Mouse (Mus musculus) CH12.LX (cell line): Measurements from ENCODE around the gene Gys2. TPM values are rescaled to one million over a fixed set of nuclear protein-coding genes. Genes with fewer than 3 reads are reported as not detected.
A peak's percentile ranks its signal among the peaks of the same experiment; 100 is the strongest.

Experiments
- DNase-seq: peaks from one replicate; pipeline ENCODE4 v3.0.0-alpha.2; 2013; ENCODE audit errors: extremely low read depth
- H3K27ac ChIP-seq: 2 replicates; pipeline ENCODE4 v1.5.1; 2012; ENCODE audit warnings: low read depth, mild to moderate bottlenecking, control low read depth, moderate library complexity; ENCODE audit not compliant: insufficient read depth
- H3K27me3 ChIP-seq: replicated peaks from 2 replicates; pipeline ENCODE3; 2012; ENCODE audit warnings: inconsistent platforms
- H3K36me3 ChIP-seq, 2 experiments: replicated peaks in 1 of 2; 2 replicates each; pipeline versions ENCODE3 to v1.6.1; 2012; ENCODE audit warnings: inconsistent platforms in 1 of 2, low read length in 1 of 2, mild to moderate bottlenecking in 1 of 2, mixed read lengths in 1 of 2, moderate library complexity in 1 of 2; ENCODE audit not compliant: control insufficient read depth in 1 of 2, insufficient read depth in 1 of 2
- H3K4me1 ChIP-seq, 2 experiments: 2 replicates each; pipeline ENCODE4 v1.6.1; 2012; ENCODE audit warnings: inconsistent platforms in 1 of 2, moderate library complexity in 1 of 2; ENCODE audit not compliant: insufficient read depth in 2 of 2, control insufficient read depth in 1 of 2
- H3K4me2 ChIP-seq: 2 replicates; pipeline ENCODE4 v1.6.1; 2012; ENCODE audit warnings: low read depth, mild to moderate bottlenecking, control low read depth; ENCODE audit not compliant: poor library complexity, insufficient read depth, severe bottlenecking
- H3K4me3 ChIP-seq, 3 experiments: fragments of 150-350 bp in 1 of 3; sonication (generic) in 1 of 3; replicated peaks in 1 of 3; 2 replicates each; pipeline versions ENCODE3 to v1.5.1; 2011 to 2012; ENCODE audit warnings: low read depth in 2 of 3, low read length in 2 of 3, mild to moderate bottlenecking in 2 of 3, moderate library complexity in 2 of 3, control low read depth in 1 of 3, improper control_type of control experiment in 1 of 3, inconsistent platforms in 1 of 3, mixed read lengths in 1 of 3; ENCODE audit not compliant: poor library complexity in 1 of 3
- H3K79me2 ChIP-seq: replicated peaks from 2 replicates; pipeline ENCODE4 v1.6.1; 2012; ENCODE audit warnings: mild to moderate bottlenecking, moderate library complexity; ENCODE audit not compliant: control insufficient read depth, poor library complexity, insufficient read depth, severe bottlenecking; ENCODE audit errors: extremely low read depth
- H3K9ac ChIP-seq: 2 replicates; pipeline ENCODE4 v1.6.1; 2012; ENCODE audit warnings: low read depth, mild to moderate bottlenecking, control low read depth, moderate library complexity; ENCODE audit not compliant: insufficient read depth
- H3K9me3 ChIP-seq: replicated peaks from 2 replicates; pipeline ENCODE3; 2012; ENCODE audit warnings: low read length, inconsistent platforms, mixed read lengths
- CHD1 ChIP-seq: IDR thresholded peaks from 2 replicates; pipeline ENCODE4 v1.6.1; 2012; ENCODE audit warnings: low read depth, low read length, improper control_type of control experiment, inconsistent platforms
- E2F4 ChIP-seq: IDR thresholded peaks from 2 replicates; pipeline ENCODE4 v1.6.1; 2011; ENCODE audit warnings: low read depth, low read length, improper control_type of control experiment; ENCODE audit not compliant: insufficient replicate concordance
- ELF1 ChIP-seq: IDR thresholded peaks from 2 replicates; pipeline ENCODE4 v1.6.1; 2014; ENCODE audit warnings: low read depth, mild to moderate bottlenecking, inconsistent platforms, low read length, improper control_type of control experiment
- ETS1 ChIP-seq: conservative IDR thresholded peaks from 2 replicates; pipeline ENCODE4 v1.6.1; 2012; ENCODE audit warnings: low read depth, mild to moderate bottlenecking, inconsistent platforms, low read length, improper control_type of control experiment, moderate library complexity
- JUN ChIP-seq: IDR thresholded peaks from 2 replicates; pipeline ENCODE4 v1.6.1; 2011; ENCODE audit warnings: low read depth, mild to moderate bottlenecking, low read length, improper control_type of control experiment, moderate library complexity; ENCODE audit not compliant: insufficient read depth
- JUND ChIP-seq: conservative IDR thresholded peaks from 2 replicates; pipeline ENCODE4 v1.6.1; 2011; ENCODE audit warnings: low read depth, low read length, improper control_type of control experiment
- MAFK ChIP-seq: IDR thresholded peaks from 2 replicates; pipeline ENCODE4 v1.6.1; 2011; ENCODE audit warnings: low read length, improper control_type of control experiment; ENCODE audit not compliant: insufficient replicate concordance
- MAX ChIP-seq: IDR thresholded peaks from 2 replicates; pipeline ENCODE4 v1.6.1; 2011; ENCODE audit warnings: low read length, improper control_type of control experiment
- MAZ ChIP-seq: IDR thresholded peaks from 2 replicates; pipeline ENCODE4 v1.6.1; 2012; ENCODE audit warnings: low read depth, mild to moderate bottlenecking, inconsistent platforms, low read length, improper control_type of control experiment, moderate library complexity
- MEF2A ChIP-seq: IDR thresholded peaks from 2 replicates; pipeline ENCODE4 v1.6.1; 2014; ENCODE audit warnings: low read depth, mild to moderate bottlenecking, inconsistent platforms, low read length, improper control_type of control experiment, borderline replicate concordance
- MXI1 ChIP-seq: IDR thresholded peaks from 2 replicates; pipeline ENCODE4 v1.6.1; 2011; ENCODE audit warnings: mild to moderate bottlenecking, low read depth, low read length, improper control_type of control experiment
- MYC ChIP-seq: IDR thresholded peaks from 2 replicates; pipeline ENCODE4 v1.6.1; 2011; ENCODE audit warnings: low read depth, mild to moderate bottlenecking, improper control_type of control experiment, low read length
- NRF1 ChIP-seq: IDR thresholded peaks from 2 replicates; pipeline ENCODE4 v1.6.1; 2014; ENCODE audit warnings: low read depth, mild to moderate bottlenecking, inconsistent platforms, low read length, improper control_type of control experiment, moderate library complexity
- POLR2A ChIP-seq: IDR thresholded peaks from 2 replicates; pipeline ENCODE4 v1.6.1; 2011; ENCODE audit warnings: low read depth, mild to moderate bottlenecking, improper control_type of control experiment, low read length
- POLR2AphosphoS2 ChIP-seq: IDR thresholded peaks from 2 replicates; pipeline ENCODE4 v1.6.1; 2011; ENCODE audit warnings: low read depth, low read length, improper control_type of control experiment
- RCOR1 ChIP-seq: conservative IDR thresholded peaks from 2 replicates; pipeline ENCODE4 v1.6.1; 2012; ENCODE audit warnings: low read depth, mild to moderate bottlenecking, inconsistent platforms, low read length, improper control_type of control experiment
- SIN3A ChIP-seq: IDR thresholded peaks from 2 replicates; pipeline ENCODE4 v1.6.1; 2012; ENCODE audit warnings: low read length, improper control_type of control experiment, inconsistent platforms
- ZC3H11A ChIP-seq: IDR thresholded peaks from 2 replicates; pipeline ENCODE4 v1.6.1; 2012; ENCODE audit warnings: low read depth, mild to moderate bottlenecking, inconsistent platforms, low read length, improper control_type of control experiment
- ZMIZ1 ChIP-seq: IDR thresholded peaks from 2 replicates; pipeline ENCODE4 v1.6.1; 2012; ENCODE audit warnings: low read depth, mild to moderate bottlenecking, inconsistent platforms, low read length, improper control_type of control experiment
- ZNF384 ChIP-seq: IDR thresholded peaks from 2 replicates; pipeline ENCODE4 v1.6.1; 2012; ENCODE audit warnings: low read depth, low read length, improper control_type of control experiment, inconsistent platforms
- dilution Hi-C: fragments of 300-500 bp; cut with MboI; formaldehyde crosslinking; loops from 2 replicates; pipeline ENCODE4 v1.14.3; 2020; ENCODE audit warnings: low sequenced_read_pairs; ENCODE audit not compliant: extremely low pct_unique_long_range_greater_than_20kb, extremely low pct_ligation_motif_present
- in situ Hi-C: fragments of 300-500 bp; cut with MboI; formaldehyde crosslinking; loops from 3 replicates; pipeline ENCODE4 v1.14.3; 2019; ENCODE audit warnings: low sequenced_read_pairs, low pct_ligation_motif_present, low pct_unique_long_range_greater_than_20kb, mixed read lengths
- polyA plus RNA-seq: library from polyadenylated mRNA; unstranded; fragments of >175 nt; gene quantifications from 2 replicates; pipeline ENCODE4 v1.2.1, GENCODE M21; 2012; ENCODE audit warnings: low read depth; ENCODE audit not compliant: insufficient read length
- total RNA-seq, 2 experiments: library from RNA; depleted of rRNA; stranded (reverse); fragments of 300-350 nt in 1 of 2; fragments of >200 nt in 1 of 2; gene quantifications; 2 replicates each; pipeline ENCODE4 v1.2.3; 2012 to 2014

Gene Gys2
- total and polyA plus RNA-seq, 3 experiments = not detected

DNA sequence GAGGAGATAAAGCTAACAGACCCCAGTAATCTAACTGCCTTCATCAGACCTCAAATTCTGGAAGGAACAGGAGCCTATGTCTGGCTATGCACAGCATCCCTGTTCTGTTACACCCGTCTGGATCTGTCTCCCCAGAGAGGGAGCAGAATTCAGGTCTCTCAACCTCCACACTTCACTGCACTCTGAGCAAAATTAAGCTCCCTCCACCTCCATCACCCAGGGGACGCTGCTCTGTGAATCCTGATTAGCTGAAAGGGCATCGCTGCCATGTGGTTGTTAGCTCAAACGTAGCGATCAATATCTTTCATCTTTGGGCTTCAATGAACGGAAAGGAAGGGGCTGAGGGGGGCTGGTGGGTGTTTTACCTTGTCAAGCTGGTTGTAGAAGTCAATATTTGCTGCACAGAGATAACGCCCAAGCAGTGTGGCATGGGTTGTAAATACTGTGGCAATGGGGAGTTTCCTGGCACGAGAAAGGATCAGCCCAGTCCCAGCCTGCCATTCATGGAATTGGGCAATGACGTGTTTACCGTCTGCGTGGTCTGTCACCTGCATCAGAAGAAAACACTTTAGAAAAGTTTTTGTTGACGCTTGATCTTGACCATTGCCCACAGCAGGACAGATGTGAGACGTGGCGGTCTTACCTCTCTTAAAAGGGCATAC lies 13.8 kb downstream of the Gys2 start:
- TF ChIP-seq MXI1 (no peak), NRF1 (no peak), MAX (no peak)
- H3K27me3 ChIP-seq = no peaks in the 10 kb centered on the region
- no peak overlapping the region for H3K4me3 ChIP-seq
- no peak for DNase-seq
- peaks cover 0 to 4% of the 10 kb centered on the region in 2 experiments; a peak in 1 of 4 replicates for H3K4me1 ChIP-seq
- H3K27ac ChIP-seq = no peak overlapping the region
- no peaks in the 10 kb centered on the region for H3K79me2 ChIP-seq
- in situ Hi-C loops (no loop called here), dilution Hi-C loops (no loop called here)
- H3K36me3 ChIP-seq = no peaks in the 10 kb centered on the region
- H3K9ac ChIP-seq = no peak overlapping the region
- peaks cover 2% of the 10 kb centered on the region for H3K9me3 ChIP-seq
- no peak overlapping the region for H3K4me2 ChIP-seq

DNA sequence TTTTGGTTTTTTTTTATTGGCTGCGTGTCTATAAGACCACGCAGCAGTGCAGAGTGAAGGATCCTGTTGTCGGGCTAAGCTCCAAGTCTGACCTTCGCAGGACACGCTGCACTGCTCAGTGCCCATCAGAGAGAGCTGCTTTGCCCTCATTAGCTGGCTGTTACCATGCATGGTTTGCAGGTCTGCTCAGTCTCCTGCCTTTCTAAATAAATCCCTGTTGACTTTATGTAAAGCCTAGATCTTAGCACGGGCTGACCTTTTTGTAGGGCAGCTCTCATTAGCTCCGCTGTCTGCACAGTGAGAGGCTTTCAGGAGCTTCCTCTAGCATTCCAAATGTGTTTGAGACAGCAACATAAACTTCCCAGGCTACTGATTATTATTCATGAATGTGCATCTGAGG lies 14.9 kb downstream of the Gys2 start:
- H3K4me1 ChIP-seq = peaks cover 0 to 7% of the 10 kb centered on the region in 2 experiments; a peak in 1 of 4 replicates
- H3K9me3 ChIP-seq = peaks cover 2% of the 10 kb centered on the region
- no peaks in the 10 kb centered on the region for H3K36me3 ChIP-seq
- no peak overlapping the region for H3K4me3 ChIP-seq
- no peaks in the 10 kb centered on the region for H3K79me2 ChIP-seq
- TF ChIP-seq RCOR1 = no peak
- no peak for TF ChIP-seq MAFK
- TF ChIP-seq JUN = no peak
- TF ChIP-seq ZNF384 = no peak
- no peak for TF ChIP-seq MAZ
- no peak for TF ChIP-seq MEF2A
- no peak for TF ChIP-seq NRF1
- no peak for TF ChIP-seq ELF1
- TF ChIP-seq, all 38 proteins: peak for 0
- Histone ChIP-seq H3K27ac (no peak overlapping the region), H3K4me2 (no peak overlapping the region), H3K9ac (no peak overlapping the region), H3K27me3 (no peaks in the 10 kb centered on the region)
- dilution Hi-C loops (no loop called here), in situ Hi-C loops (no loop called here)
- DNase-seq = no peak

- Histone ChIP-seq H3K27ac (no peak overlapping the region), H3K9ac (no peak overlapping the region), H3K4me3 (no peak overlapping the region), H3K4me2 (no peak overlapping the region), H3K79me2 (no peaks in the 10 kb centered on the region), H3K9me3 (no peaks in the 10 kb centered on the region), H3K27me3 (no peaks in the 10 kb centered on the region), H3K36me3 (no peaks in the 10 kb centered on the region), H3K4me1 (peaks cover 0 to 7% of the 10 kb centered on the region in 2 experiments; a peak in 1 of 4 replicates)
- peak; percentile 25 for DNase-seq
- in situ Hi-C loops (no loop called here), dilution Hi-C loops (no loop called here)
- TF ChIP-seq ETS1 = no peak
- TF ChIP-seq ZMIZ1 = no peak
- no peak for TF ChIP-seq POLR2AphosphoS2
- TF ChIP-seq E2F4 = no peak
- TF ChIP-seq MYC = no peak
- no peak for TF ChIP-seq JUND
- no peak for TF ChIP-seq CHD1
- no peak for TF ChIP-seq ZC3H11A
- no peak for TF ChIP-seq POLR2A
- no peak for TF ChIP-seq SIN3A
Measured at GRCm38 (mm10) chr6:142455314-142455996, 17.5 kb downstream of the Gys2 start.
